23 mouse cellular contexts compared by ENCODE assay signal in genomic region chr5:99800543-99800942, GRCm38 (mm10).
"Had no signal": no experiment of that assay in that cellular context is flagged by ENCODE, and none has a peak within 500 bp of the region (broad histone marks: within the 10 kb centered on the region; RNA-seq: fewer than 3 reads in every experiment).

No protein-coding gene starts in this region.

- H3K36me3 ChIP-seq: limb, embryonic 13.5 days; liver, embryonic 12.5 days; liver, embryonic 15.5 days; lung, embryonic 15.5 days; midbrain, embryonic 10.5 days had no signal

- H3K4me2 ChIP-seq: limb, embryonic 13.5 days; liver, embryonic 12.5 days; liver, embryonic 15.5 days; lung, embryonic 15.5 days had no signal

- DNase-seq: kidney, adult 18-20 months; layer of hippocampus, postnatal 36 days; left cerebral cortex, postnatal 4 days; liver; lung, adult 18-20 months; lung, postnatal 10 days; lung, postnatal 36 days; midbrain, embryonic 14.5 days; right cerebral cortex, adult 18-20 months; right cerebral cortex, postnatal 14 days; right cerebral cortex, postnatal 4 days; thymus, adult 2 months; thymus, postnatal 14 days; thymus, postnatal 4 days had no signal

- H3K4me3 ChIP-seq: left cerebral cortex, adult 2 months; limb, embryonic 13.5 days; liver, embryonic 12.5 days; liver, embryonic 15.5 days; lung, embryonic 15.5 days; megakaryocyte, embryonic 14.5 days; midbrain, embryonic 10.5 days had no signal

- H3K27ac ChIP-seq: left cerebral cortex, adult 2 months; limb, embryonic 13.5 days; liver, embryonic 12.5 days; liver, embryonic 15.5 days; lung, embryonic 15.5 days; midbrain, embryonic 10.5 days; stomach, postnatal 0 days had no signal

- H3K4me1 ChIP-seq: limb, embryonic 13.5 days; liver, embryonic 12.5 days; liver, embryonic 15.5 days; lung, embryonic 15.5 days; megakaryocyte, embryonic 14.5 days had no signal

- H3K27me3 ChIP-seq: limb, embryonic 13.5 days; liver, embryonic 12.5 days; liver, embryonic 15.5 days; lung, embryonic 15.5 days had no signal

- H3K9me3 ChIP-seq: limb, embryonic 13.5 days; liver, embryonic 12.5 days; liver, embryonic 15.5 days; lung, embryonic 15.5 days; midbrain, embryonic 10.5 days had no signal

- H3K9ac ChIP-seq: limb, embryonic 13.5 days; liver, embryonic 12.5 days; liver, embryonic 15.5 days; lung, embryonic 15.5 days had no signal

- ATAC-seq: intestine, embryonic 16.5 days; liver, embryonic 12.5 days had no signal
